Mouse (Mus musculus) layer of hippocampus, adult 11-12 months (tissue): Measurements from ENCODE around the gene Anks6.

ENCODE experiments used
- DNase-seq: peaks from one replicate; pipeline ENCODE4 v3.0.0; 2022; ENCODE audit warnings: low spot score

Gene Anks6

DNA sequence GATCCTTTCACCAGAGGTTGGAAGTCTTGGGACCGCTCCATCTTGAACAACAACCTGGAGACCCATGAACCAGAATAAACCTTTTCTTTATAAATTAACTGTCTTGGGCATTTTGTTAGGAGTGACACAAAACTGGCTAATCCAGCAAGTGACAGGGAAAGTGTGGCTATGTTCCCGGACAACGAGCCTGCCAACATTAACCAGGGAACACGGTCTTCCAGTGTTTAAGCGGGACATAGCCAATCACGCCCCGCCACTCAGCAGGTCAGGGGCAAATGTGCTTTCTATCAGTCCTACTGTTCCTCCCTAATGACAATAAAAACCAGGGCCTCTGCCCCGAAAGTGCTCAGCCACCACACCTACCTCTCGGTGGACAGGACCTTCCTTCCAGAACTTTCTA lies 13.4 kb downstream of the Anks6 start:
- no peak for DNase-seq

DNA sequence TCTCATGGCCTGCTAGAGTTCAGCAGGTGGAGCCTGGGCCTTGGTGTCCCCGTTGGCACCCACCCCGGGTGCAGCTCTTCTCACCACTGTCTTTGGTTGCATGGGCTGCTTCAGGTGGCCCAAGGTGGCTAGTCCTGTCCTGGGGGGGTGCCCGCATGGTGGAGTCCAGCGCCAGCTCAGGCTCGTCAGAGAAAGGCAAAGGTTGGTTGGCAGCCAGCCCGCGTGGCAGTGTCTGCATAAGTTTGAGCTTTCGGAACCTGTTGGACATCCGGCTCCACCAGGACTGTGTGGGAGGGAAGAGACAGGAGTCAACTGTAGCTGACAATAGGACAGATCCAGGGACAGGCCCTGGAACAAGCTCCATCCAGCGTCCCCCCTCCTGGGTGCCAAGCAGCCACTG lies 17.6 kb downstream of the Anks6 start:
- no peak for DNase-seq

DNA sequence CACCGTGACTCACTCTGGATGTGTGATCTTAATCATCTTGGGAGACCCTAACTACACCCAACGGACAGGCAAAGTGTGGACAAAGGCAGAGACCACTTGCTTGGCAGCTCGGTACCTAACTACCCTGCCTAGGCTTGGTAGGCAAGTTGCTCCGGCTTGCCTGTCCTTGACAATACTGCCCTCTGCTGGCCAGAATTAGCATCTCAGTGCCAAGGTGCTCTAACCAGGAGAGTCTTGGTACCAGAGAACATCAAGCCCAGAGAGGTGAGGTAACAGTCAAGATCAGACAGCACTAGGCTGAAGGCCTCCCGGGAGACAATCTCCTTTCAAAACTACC lies 19.9 kb downstream of the Anks6 start:
- peak; percentile 86 for DNase-seq

DNA sequence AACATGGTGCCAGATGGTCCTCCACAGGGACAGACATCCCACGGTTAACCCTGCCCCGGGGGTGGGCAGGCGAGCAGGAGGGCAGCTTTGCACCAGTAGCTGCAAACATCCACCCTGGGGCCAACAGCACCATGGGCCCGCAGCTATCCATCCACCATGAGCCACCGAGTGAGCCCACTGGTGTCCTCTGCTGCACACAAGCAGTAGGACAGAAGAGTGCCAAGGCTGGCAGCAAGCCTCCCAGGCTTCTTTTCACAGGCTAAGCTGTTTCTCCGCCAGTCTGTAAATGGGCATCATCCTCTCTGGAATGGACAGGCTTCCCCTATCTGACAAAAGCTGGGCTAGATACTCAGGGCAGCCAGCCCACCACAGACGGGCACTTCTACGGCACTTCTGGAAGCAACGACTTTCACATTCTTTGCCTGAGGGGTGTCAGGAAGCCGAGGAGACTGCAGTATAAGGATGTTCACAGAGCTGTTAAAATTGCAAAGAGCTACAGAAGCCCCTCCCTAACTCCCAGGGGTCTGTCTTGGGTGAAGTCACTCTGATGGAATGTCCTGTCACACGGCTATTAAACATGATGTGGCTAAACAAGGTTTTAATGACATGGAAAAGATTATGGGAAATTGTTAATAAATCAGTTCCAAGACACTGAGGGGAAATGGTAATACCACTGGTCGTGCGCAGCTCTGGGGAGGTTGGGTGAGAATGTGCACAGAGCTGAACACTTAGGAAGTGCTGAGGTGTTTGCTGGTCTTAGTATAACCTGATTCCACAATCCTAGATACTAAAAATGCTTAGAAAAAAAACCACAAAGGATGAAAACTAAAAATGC lies 20.5 kb downstream of the Anks6 start:
- DNase-seq, result no peak

DNA sequence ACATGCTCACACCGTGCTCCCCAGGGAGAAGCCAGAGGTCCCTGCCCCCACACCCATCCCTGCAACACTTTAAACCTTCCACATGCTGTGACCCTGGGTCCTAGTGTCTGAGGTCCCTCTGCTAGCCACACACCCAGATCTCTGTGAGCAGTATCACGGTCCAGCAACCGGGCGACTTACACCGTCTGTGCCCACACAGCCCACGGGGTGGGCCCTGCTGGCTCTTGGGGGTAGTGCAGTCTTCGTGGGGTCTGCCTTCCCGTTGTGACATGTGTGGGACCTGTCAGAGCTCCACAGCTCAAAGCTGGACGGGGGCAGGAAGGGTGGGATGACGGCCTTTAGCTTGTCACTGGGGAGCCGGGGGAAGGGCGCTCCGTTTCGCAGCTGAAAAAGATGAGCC lies 21.7 kb downstream of the Anks6 start:
- no peak for DNase-seq

DNA sequence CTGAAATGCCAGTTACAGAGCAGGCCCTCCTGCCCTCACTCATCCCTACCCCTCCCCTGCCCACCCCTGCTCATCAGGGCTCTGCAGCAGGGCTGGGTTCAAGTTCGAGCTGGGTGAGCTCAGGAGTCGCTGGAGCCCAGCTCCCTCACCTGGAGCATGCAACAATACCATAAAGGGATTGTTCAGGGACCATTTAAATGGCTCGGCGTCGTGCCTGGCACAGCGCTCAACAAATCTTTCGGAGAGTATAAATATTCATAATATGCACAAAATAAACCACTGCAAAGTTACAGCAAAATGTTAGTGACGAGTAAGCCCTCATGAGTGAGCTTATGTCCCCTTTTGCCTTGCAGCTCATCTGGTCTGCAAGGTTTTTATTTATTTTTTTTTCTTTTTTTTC lies 25.1 kb downstream of the Anks6 start:
- DNase-seq, result no peak

DNA sequence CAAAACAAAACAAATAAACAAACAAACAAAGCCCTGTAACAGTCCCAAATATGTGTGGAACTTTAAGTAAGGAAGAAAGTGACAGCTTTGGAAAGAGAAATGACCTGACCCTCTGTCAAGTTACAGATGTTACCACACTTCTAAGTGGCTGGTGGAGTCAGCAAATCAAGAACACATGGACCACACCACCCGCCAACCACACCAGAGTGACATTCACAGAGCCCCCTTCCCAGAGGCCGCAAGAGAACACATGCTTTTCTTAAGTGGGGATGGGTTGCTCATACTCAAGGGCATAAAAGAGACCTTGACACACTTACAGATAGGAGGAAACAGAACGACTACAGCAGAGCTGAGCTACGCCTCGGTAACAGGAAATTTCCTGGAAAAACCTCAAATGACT lies 28.4 kb downstream of the Anks6 start:
- DNase-seq, result no peak

DNA sequence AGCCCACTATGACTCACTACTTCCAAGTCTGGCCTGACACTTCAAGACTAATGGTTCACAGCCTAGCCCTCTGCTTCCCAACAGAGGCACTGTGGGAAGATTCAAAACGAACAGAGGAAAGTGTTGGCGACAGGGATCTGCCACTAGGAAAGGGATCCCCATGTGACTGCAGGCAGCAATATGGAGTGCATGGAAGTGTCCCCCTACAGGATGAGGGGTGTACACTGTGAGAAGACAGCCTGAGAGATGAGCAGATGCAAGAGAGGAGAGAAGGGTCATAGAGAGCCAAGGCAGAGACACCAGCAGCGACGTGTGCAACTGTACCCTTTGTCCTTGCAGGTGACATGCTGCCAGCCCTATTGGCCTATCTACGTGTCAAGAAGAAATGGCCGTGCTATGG lies 33.3 kb downstream of the Anks6 start:
- no peak for DNase-seq

DNA sequence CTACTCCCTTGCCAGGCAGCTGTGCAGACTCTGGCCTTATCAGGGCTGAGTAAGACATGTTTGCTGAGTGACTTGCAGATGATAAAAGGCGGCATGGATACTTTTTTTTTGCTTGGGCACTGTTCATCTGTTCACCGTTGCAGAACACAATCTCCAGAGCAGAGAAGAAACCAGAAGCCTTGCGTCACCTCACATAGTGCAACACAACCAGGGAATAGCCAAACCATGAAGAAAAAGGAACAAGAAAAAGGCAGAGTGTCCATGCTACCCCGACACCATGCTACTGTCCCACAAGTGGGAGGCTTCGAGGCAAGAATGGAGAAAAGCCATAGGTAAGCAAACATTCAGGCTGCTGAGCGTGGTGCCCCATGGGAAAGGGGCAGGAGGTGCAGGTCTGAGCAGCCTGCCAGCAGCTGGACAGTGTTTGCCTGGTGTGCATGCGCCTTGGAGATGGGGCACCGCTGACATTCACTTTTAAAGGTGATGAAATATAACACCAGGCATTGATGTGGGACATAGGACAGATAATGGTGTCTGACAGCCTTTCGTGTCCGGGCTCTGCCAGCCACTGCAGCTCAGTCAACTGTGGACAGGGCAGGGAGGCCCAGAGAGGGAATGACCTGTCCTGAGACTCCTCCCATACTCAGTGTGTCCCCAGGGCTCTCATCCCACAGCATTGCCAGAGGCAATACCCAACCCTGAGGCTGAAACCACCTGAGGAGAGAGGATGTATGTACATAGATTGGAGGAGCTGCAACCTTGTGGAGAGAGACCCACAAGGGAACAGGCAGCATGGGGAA lies 34.2 kb downstream of the Anks6 start:
- no peak for DNase-seq

DNA sequence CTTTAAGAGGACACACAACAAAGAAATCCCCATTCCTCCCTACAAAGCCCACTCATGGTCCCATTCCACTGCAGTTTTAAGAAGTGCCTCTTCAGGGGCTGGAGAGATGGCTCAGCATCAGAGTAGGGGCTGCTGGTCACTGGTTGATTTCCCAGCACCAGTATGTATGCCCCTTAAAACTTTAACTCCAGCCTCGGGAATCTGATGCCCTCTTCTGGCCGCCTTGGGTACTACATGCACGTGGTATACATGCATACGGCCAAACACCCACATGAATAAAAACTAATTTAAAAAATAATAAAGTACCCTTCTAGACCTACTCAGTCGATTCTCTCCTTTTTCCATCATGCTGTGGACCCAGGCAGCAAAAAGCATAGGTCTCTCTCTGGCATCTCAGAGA lies 36.7 kb downstream of the Anks6 start:
- peak; percentile 75 for DNase-seq

DNA sequence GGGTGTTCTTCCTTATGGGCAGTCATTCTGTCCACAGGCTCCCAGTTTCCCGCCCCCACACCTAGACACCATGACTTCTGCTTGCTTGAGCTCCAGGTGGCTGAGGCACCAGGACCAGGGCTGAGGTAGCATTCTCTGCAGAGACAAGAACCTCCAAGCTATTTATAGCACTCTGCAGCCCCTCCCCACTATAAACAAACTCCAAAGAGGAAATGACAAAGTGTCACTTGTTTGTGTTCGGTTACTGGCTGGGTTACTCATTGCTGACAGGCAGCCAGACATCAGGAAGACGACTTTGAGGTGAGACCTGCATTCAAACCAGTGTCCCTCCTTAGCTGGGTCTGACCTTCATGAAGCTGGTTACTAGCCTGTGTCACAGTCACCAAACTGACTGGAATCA lies 42.1 kb downstream of the Anks6 start:
- DNase-seq, result no peak

DNA sequence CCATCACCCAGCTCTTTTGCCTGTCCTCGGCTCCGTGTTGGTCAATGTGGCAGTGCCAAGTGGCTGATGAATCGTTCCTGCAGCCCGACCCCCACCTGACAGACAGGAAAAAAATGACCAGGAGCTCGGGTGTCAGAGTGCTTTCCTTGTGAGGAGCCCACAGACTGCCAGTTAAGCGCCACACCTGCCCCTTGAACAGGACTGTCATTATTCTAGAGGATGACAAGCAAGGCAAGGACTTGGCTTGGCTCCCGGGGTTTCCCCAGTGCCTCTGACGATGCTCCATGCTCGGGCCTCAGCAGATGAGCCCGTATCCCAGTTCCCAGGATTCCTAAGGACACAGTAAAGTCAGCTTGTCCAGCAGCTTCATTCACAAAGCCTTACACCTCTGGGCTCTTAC lies 44.8 kb downstream of the Anks6 start:
- DNase-seq, result no peak

DNA sequence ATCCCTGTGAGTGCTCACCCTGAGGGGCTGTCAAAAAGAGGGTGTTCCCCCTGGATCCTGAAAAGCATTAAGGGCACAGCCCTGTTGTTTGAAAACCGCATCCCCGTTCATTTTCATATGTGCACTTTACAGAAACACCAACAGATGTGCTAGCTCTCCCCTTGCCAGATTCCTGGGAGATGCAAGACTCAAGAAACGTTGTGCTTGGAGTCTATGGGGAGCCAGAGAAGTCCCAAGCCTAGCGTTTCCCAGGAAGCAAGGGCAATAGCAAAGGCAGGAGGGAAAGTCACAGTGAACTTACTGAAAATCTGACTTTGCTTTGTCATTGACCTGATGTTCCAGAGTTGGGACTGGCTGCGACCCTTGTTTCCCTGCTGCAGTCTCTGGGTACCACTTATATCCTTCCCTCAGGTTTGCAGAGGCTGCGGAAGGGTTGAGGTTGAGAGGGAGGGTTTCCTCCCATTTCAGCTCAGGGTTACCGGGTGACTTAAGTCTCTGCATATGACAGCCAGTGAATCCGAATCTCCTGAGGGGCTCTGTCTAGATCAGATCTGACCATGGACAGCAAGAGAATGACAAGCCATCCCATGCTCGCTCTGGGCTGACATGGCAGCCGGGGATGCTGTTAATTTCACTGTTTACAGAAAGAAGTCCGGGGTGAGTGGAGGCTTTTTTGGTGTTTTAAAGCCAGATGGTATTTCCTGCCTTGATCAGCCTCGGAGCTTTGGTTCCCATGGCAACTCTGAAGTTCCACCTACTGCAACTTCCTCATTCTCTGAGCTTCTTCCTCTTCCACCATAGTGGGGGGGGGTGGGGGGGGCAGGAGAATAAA lies 46.6 kb downstream of the Anks6 start:
- peak; percentile 75 for DNase-seq

DNA sequence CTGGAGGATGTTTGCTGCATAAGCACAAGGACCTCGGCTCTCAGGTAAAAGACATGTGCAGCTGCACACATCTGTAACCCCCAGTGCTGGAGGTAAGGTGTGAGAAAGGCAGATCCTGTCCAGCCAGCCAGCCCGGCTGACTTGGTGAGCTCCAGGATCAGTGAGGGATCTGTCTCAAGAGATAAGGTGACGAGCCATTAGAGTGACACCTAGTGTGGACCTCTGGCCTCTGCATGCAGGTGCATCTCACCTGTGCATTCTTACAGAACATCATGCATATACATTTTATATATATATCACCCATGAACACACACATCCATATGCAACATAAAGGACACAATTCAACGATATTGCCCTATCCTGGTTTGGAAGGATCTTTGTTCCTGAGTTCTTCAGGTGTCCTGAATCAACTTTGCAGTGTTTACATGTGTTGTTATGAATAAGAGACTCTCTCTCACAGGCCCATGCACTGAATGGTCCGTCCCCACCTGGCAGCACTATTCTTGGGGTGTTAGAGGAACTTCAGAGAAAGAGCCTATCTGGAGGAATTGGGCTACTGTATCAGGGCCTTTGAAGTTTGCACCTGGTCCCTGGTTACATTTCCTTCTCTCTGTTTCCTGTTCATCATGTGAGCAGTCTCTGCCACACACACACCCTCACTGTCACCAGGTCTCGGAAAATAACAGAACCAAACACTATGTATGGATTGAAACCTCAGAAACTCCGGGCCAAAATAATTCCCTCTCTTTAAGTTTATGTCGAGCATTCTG lies 56.4 kb downstream of the Anks6 start:
- no peak for DNase-seq

DNA sequence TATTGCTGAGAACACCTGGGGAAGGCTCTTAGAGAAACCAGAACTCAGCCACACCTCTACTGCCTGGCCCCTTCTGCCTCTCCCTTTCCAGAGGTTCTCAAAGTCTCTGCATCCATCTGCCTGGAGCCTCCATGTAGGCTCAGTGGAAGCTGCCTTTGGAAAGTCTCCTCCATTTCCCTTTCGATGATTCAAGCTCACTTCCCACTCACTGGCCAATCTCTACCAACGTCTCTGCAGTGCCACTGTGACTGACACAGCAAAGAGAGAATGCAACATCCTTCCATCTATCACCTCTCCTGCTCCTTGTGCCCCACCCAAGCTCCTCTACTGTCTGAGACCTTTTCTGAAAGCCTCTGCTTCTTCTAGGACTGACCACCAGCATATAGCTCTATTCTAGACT lies 59.3 kb downstream of the Anks6 start:
- DNase-seq, result no peak

DNA sequence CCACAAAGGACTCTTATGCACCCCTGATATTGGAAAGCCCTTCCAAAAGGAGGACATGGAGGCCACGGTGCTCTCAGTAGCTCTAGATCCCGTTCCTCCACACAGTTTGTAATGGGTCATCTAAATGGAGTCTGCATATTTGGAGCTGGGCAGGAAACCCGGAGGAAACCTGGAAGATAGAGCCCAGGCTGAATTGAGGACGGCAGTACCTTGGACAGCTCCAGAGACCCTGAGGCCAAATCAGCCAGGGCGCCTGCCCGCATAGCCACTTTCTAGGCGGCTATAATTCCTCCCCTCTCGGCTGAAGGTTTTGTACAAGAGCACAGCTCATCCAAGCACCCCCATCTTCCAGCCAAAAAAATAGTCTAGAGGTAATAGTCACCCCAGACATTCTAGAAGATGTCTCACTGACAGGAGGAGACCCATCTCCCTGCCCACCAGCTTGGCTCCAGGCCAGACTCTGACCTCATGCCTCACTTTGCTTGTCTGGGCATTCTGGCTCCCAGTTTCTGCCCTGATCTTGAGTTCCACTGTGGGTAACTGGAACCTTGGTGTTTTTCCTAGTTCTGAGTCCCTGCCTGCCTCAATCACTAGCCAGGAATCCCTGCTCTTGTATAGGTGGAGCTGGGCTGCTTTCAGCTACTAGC lies 64.3 kb downstream of the Anks6 start:
- no peak for DNase-seq

DNA sequence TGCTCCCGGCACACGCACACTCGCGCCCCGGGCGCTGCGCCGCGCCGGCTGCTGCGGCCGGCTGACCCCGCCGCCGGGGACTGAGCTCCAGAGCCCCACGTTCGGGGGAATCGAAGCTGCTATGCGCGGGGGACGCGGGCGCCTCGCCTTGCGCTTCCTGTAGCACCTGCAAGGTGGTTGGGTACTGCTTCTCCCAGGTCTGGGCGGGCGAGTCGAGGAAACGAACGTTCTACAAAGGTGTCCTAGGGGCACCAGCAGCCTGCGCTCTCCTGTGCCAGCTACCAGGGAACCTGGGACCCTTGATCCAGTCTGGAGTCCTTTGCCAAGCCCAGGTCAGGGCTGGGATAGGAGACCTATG lies 65.3 kb downstream of the Anks6 start:
- DNase-seq, result no peak

DNA sequence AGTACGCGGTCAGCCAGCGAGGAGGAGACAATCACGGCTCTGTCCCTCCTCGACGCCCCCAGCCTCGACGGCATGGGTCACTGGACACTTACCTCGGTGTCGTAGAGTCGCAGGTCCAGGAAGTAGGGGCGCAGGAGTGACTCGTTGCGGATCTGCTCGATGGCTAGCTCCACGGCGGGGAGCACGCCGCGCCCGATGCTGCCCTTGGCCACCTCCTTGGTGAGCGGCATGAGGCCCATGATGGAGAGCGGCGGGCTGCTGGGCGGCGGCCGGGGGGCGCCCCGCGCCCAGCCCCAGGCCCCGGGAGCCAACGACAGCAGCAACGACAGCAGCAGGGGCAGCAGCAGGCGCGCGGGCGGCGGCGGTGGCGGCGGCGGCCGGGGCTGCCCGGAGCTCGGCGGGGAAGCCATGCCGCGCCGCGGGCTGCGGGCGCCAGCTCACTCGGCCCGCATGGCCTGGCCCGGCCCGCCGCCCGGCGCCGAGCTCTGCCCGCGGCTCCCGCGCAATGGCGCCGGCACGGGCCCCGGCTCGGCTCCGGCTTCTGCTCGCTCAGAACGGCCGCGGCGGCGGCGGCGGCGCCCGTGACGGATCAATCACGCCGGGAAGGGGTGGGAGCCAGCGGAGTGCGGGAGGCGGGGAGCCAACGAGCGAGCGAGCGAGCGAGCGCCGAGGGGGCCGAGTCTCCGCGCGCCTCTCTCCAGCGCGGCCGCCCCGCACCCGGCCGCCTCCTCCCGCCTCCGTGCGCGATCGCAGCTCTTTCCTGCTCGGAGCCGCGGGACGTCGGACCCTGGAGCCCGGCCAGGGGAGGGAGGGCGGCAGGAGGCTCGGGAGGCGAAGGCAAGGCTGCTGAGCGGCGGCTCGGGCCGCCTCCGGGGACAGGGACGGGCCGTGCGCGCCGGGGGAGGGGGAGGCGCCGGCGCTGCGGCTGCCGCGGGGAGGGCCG lies 65.9 kb downstream of the Anks6 start, which contains the start of gene Gabbr2:
TSS of gene Gabbr2 (minus strand) at position 858 of the 943 bp plus-strand sequence.
- peak; percentile 55 for DNase-seq

DNA sequence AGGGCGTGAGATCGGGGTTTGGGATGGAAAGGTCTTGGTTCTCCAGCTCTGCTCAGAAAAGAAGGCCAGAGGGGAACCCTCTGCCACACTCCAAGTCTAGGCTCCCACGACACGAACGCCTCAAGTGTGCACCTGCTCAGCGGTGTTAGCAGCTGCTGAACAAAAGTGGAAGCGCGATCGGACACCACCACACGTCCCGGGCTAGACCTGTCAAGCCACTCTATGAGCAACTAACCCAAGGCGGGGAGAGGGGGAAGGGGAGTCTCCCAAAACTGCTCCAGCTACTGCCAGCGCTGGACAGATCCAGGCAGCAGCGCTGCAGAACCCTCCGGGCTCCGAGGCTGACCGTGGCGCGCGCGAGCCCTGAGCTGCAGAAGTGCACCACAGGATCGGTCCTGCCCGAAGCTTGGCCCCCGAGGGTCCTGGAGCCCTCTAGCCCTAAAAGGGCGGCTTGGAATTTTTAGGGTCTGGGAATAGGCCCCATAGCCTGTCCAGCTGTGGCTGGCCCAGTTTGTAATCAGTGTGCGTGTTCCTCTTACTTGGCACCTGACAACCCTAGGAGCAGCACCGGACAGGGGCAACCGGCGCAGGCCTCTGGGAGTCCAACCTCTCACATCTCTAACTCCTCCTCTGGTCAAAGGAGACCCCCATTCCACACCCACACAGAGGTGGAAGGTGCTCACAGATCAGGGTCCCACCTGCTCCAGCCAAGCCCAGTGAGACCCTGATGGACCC lies 66.8 kb downstream of the Anks6 start:
- no peak for DNase-seq

DNA sequence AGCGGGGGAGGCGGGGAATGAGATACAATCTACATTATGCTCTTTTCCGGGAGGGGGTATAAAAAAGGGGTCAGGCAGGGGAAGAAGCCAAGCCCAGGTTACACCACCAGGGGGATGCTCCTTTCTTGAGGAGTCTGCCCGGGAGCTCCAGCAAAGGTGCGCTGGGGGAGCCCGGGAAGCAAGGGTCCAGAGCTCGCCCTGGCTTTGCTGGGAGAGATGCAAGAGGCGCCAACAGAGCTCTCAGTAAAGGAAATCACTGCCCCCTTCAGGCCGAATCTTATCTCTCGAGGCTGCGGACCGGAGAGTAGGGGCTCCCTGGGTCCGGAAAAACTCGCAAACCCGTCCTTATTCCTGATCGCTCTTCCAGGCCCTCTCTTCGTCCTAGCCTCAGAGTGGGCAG lies 67.4 kb downstream of the Anks6 start:
- peak; percentile 80 for DNase-seq
